Mouse (Mus musculus) midbrain, embryonic 11.5 days (tissue): Measurements from ENCODE around the gene Kcnh7. TPM values are rescaled to one million over a fixed set of nuclear protein-coding genes. Genes with fewer than 3 reads are reported as not detected.

Source experiments
- ATAC-seq: fragments of 200-750 bp; cut with Nextera tagmentation; 2 replicates; pipeline ENCODE4 v1.8.0; 2017; ENCODE audit warnings: moderate TSS enrichment, moderate library complexity; ENCODE audit not compliant: low FRiP score
- DNase-seq: peaks from one replicate; pipeline ENCODE4 v3.0.0; 2015; ENCODE audit warnings: low spot score; ENCODE audit errors: missing footprints
- H3K27ac ChIP-seq: fragments of 300-500 bp; sonication (generic); 2 replicates; pipeline ENCODE4 v1.5.1; 2014; ENCODE audit warnings: low read depth, low read length
- H3K27me3 ChIP-seq: fragments of 300-500 bp; sonication (generic); 2 replicates; pipeline ENCODE4 v1.6.1; 2014; ENCODE audit warnings: mild to moderate bottlenecking, low read length, moderate library complexity, mixed read lengths; ENCODE audit not compliant: control insufficient read depth, insufficient read depth
- H3K36me3 ChIP-seq: fragments of 300-500 bp; sonication (generic); 2 replicates; pipeline ENCODE4 v1.6.1; 2014; ENCODE audit warnings: mild to moderate bottlenecking, low read length, moderate library complexity, mixed read lengths; ENCODE audit not compliant: control insufficient read depth, insufficient read depth
- H3K4me1 ChIP-seq: fragments of 300-500 bp; sonication (generic); 2 replicates; pipeline ENCODE4 v1.6.1; 2014; ENCODE audit warnings: low read length; ENCODE audit not compliant: control insufficient read depth, insufficient read depth
- H3K4me2 ChIP-seq: fragments of 300-500 bp; sonication (generic); 2 replicates; pipeline ENCODE4 v1.6.1; 2014; ENCODE audit warnings: mild to moderate bottlenecking, moderate library complexity
- H3K4me3 ChIP-seq: fragments of 300-500 bp; sonication (generic); 2 replicates; pipeline ENCODE4 v1.5.1; 2014; ENCODE audit warnings: low read depth, low read length
- H3K9ac ChIP-seq: fragments of 300-500 bp; sonication (generic); 2 replicates; pipeline ENCODE4 v1.6.1; 2014; ENCODE audit warnings: low read length
- H3K9me3 ChIP-seq: fragments of 300-500 bp; sonication (generic); 2 replicates; pipeline ENCODE4 v1.6.1; 2016; ENCODE audit warnings: low read length; ENCODE audit not compliant: control insufficient read depth
- WGBS: fragments of 180-500 bp; shearing (Covaris S2); extraction: QIAGEN DNeasy Blood & Tissue Kit; methylation state at CpG from one replicate; pipeline ENCODE4 v1.1.7; 2014; 5-methylcytosine and 5-hydroxymethylcytosine counted together
- polyA plus RNA-seq: library from polyadenylated mRNA; unstranded; fragments of >200 nt; fragmentation: Nextera tagmentation; extraction: Ambion mirVana; gene quantifications from 2 replicates; pipeline ENCODE4 v1.2.1, GENCODE M21; 2014

Gene Kcnh7
- polyA plus RNA-seq, 1 experiment from 2014 or later: 0.92 TPM

GRCm38 (mm10) chr2:62907688-62908087 is 276.4 kb downstream of the Kcnh7 start:
- Histone ChIP-seq H3K4me2 (no peak overlapping the region), H3K27me3 (no peaks in the 10 kb centered on the region), H3K27ac (no peak overlapping the region), H3K36me3 (no peaks in the 10 kb centered on the region), H3K9ac (no peak overlapping the region), H3K4me3 (no peak overlapping the region), H3K9me3 (no peaks in the 10 kb centered on the region), H3K4me1 (no peaks in the 10 kb centered on the region)
- ATAC-seq (no peak), DNase-seq (no peak)
- WGBS: 88% methylated on average over 3 of the region's 3 CpGs

- no peaks in the 10 kb centered on the region for H3K4me1 ChIP-seq
- H3K4me3 ChIP-seq: no peak overlapping the region
- ATAC-seq (no peak), DNase-seq (no peak)
- no peak overlapping the region for H3K9ac ChIP-seq
- H3K9me3 ChIP-seq: no peaks in the 10 kb centered on the region
- no peak overlapping the region for H3K27ac ChIP-seq
- WGBS: 73% methylated on average over 1 of the region's 1 CpGs
- no peaks in the 10 kb centered on the region for H3K27me3 ChIP-seq
- no peaks in the 10 kb centered on the region for H3K36me3 ChIP-seq
- no peak overlapping the region for H3K4me2 ChIP-seq
Observed at GRCm38 (mm10) chr2:62902363-62903353, 281.4 kb downstream of the Kcnh7 start.

- 81% methylated on average over 4 of the region's 4 CpGs for WGBS
- Histone ChIP-seq H3K4me1 (no peaks in the 10 kb centered on the region), H3K27me3 (no peaks in the 10 kb centered on the region), H3K9me3 (no peaks in the 10 kb centered on the region), H3K36me3 (no peaks in the 10 kb centered on the region), H3K27ac (no peak overlapping the region), H3K4me2 (no peak overlapping the region), H3K4me3 (no peak overlapping the region), H3K9ac (no peak overlapping the region)
- no peak for ATAC-seq
- DNase-seq: no peak
Observed at GRCm38 (mm10) chr2:62878763-62879162, 305.3 kb downstream of the Kcnh7 start.

- H3K27ac ChIP-seq: no peak overlapping the region
- no peaks in the 10 kb centered on the region for H3K27me3 ChIP-seq
- no peak overlapping the region for H3K4me3 ChIP-seq
- WGBS: 94% methylated on average over 3 of the region's 3 CpGs
- no peaks in the 10 kb centered on the region for H3K36me3 ChIP-seq
- no peaks in the 10 kb centered on the region for H3K4me1 ChIP-seq
- no peak for DNase-seq
- H3K9me3 ChIP-seq: no peaks in the 10 kb centered on the region
- H3K9ac ChIP-seq: no peak overlapping the region
- ATAC-seq: no peak
- H3K4me2 ChIP-seq: no peak overlapping the region
Observed at GRCm38 (mm10) chr2:62855391-62855790, 328.7 kb downstream of the Kcnh7 start.

- Histone ChIP-seq H3K4me1 (no peaks in the 10 kb centered on the region), H3K36me3 (no peaks in the 10 kb centered on the region), H3K4me2 (no peak overlapping the region), H3K4me3 (no peak overlapping the region), H3K27ac (no peak overlapping the region), H3K9me3 (no peaks in the 10 kb centered on the region), H3K9ac (no peak overlapping the region), H3K27me3 (no peaks in the 10 kb centered on the region)
- no peak for DNase-seq
- 85% methylated on average over 1 of the region's 1 CpGs for WGBS
- ATAC-seq: no peak
Observed at GRCm38 (mm10) chr2:62842630-62843029, 341.5 kb downstream of the Kcnh7 start.

GRCm38 (mm10) chr2:62834261-62834660 is 349.8 kb downstream of the Kcnh7 start:
- Histone ChIP-seq H3K9ac (no peak overlapping the region), H3K9me3 (no peaks in the 10 kb centered on the region), H3K27me3 (no peaks in the 10 kb centered on the region), H3K4me3 (no peak overlapping the region), H3K4me2 (no peak overlapping the region), H3K36me3 (no peaks in the 10 kb centered on the region), H3K27ac (no peak overlapping the region), H3K4me1 (no peaks in the 10 kb centered on the region)
- DNase-seq: no peak
- WGBS: 89% methylated on average over 1 of the region's 1 CpGs
- ATAC-seq: no peak

GRCm38 (mm10) chr2:62819231-62819630 is 364.9 kb downstream of the Kcnh7 start:
- 56% methylated on average over 2 of the region's 2 CpGs for WGBS
- DNase-seq (no peak), ATAC-seq (no peak)
- Histone ChIP-seq H3K4me3 (no peak overlapping the region), H3K9ac (no peak overlapping the region), H3K27ac (no peak overlapping the region), H3K27me3 (no peaks in the 10 kb centered on the region), H3K4me2 (no peak overlapping the region), H3K36me3 (no peaks in the 10 kb centered on the region), H3K9me3 (no peaks in the 10 kb centered on the region), H3K4me1 (no peaks in the 10 kb centered on the region)

GRCm38 (mm10) chr2:62816016-62816415 is 368.1 kb downstream of the Kcnh7 start:
- 89% methylated on average over 3 of the region's 3 CpGs for WGBS
- H3K4me3 ChIP-seq: no peak overlapping the region
- H3K4me2 ChIP-seq: no peak overlapping the region
- ATAC-seq (no peak), DNase-seq (no peak)
- H3K9ac ChIP-seq: no peak overlapping the region
- H3K4me1 ChIP-seq: no peaks in the 10 kb centered on the region
- H3K27me3 ChIP-seq: no peaks in the 10 kb centered on the region
- H3K27ac ChIP-seq: no peak overlapping the region
- H3K36me3 ChIP-seq: no peaks in the 10 kb centered on the region
- no peaks in the 10 kb centered on the region for H3K9me3 ChIP-seq

- Histone ChIP-seq H3K4me1 (no peaks in the 10 kb centered on the region), H3K36me3 (no peaks in the 10 kb centered on the region), H3K4me3 (no peak overlapping the region), H3K4me2 (no peak overlapping the region), H3K9me3 (no peaks in the 10 kb centered on the region), H3K27ac (no peak overlapping the region), H3K9ac (no peak overlapping the region), H3K27me3 (no peaks in the 10 kb centered on the region)
- DNase-seq (no peak), ATAC-seq (0 out of 2 replicates have a peak, but pooled peaks have one; percentile 41)
- 65% methylated on average over 4 of the region's 4 CpGs for WGBS
Observed at GRCm38 (mm10) chr2:62808813-62809212, 375.3 kb downstream of the Kcnh7 start.
